Mouse (Mus musculus) forebrain, embryonic 10.5 days (tissue): Measurements from ENCODE around the gene Triap1. TPM values are rescaled to one million over a fixed set of nuclear protein-coding genes. Genes with fewer than 3 reads are reported as not detected.

Experiments
- DNase-seq: peaks from one replicate; pipeline ENCODE4 v3.0.0-alpha.2; 2017; ENCODE audit warnings: low spot score; ENCODE audit errors: extremely low spot score
- H3K27ac ChIP-seq: fragments of 300-500 bp; sonication (generic); 2 replicates; pipeline ENCODE4 v1.5.1; 2016; ENCODE audit warnings: mild to moderate bottlenecking
- H3K27me3 ChIP-seq: fragments of 300-500 bp; sonication (generic); 2 replicates; pipeline ENCODE4 v1.6.1; 2016; ENCODE audit warnings: mild to moderate bottlenecking; ENCODE audit not compliant: poor library complexity, severe bottlenecking
- H3K36me3 ChIP-seq: fragments of 300-500 bp; sonication (generic); replicated peaks from 2 replicates; pipeline ENCODE4 v1.6.1; 2016; ENCODE audit warnings: mild to moderate bottlenecking, moderate library complexity
- H3K4me1 ChIP-seq: fragments of 300-500 bp; sonication (generic); 2 replicates; pipeline ENCODE4 v1.6.1; 2016
- H3K4me3 ChIP-seq: fragments of 300-500 bp; sonication (generic); 2 replicates; pipeline ENCODE4 v1.5.1; 2016; ENCODE audit warnings: mild to moderate bottlenecking, moderate library complexity
- H3K9me3 ChIP-seq: fragments of 300-500 bp; sonication (generic); 2 replicates; pipeline ENCODE4 v1.6.1; 2016; ENCODE audit warnings: mild to moderate bottlenecking, moderate library complexity
- WGBS: fragments of 180-500 bp; shearing (Covaris S2); methylation state at CpG from one replicate; pipeline ENCODE4 v1.1.7; 2016; 5-methylcytosine and 5-hydroxymethylcytosine counted together
- polyA plus RNA-seq: library from polyadenylated mRNA; unstranded; fragments of >200 nt; fragmentation: Nextera tagmentation; extraction: Ambion mirVana; gene quantifications from 2 replicates; pipeline ENCODE4 v1.2.1, GENCODE M21; 2016

The Triap1 gene
- polyA plus RNA-seq, 1 experiment from 2014 or later = 56.6 TPM

GRCm38 (mm10) chr5:115348546-115349224 is 7.7 kb downstream of the Triap1 start, which contains the start of gene Cox6a1:
TSS of gene Cox6a1 (minus strand) at chr5:115348981.
- peaks cover 37% of the 10 kb centered on the region for H3K36me3 ChIP-seq
- peaks cover 5% of the 10 kb centered on the region for H3K9me3 ChIP-seq
- peak; percentile 99 for DNase-seq
- peak within 1 kb of the TSS; percentile 80 for H3K4me3 ChIP-seq
- WGBS = under 1% methylated on average over 74 of the region's 74 CpGs
- no peaks in the 10 kb centered on the region for H3K27me3 ChIP-seq
- H3K27ac ChIP-seq = peak within 1 kb of the TSS; percentile 85
- H3K4me1 ChIP-seq = peaks cover 23% of the 10 kb centered on the region

GRCm38 (mm10) chr5:115349225-115349555 is 8.2 kb downstream of the Triap1 start:
- H3K27me3 ChIP-seq = no peaks in the 10 kb centered on the region
- peaks cover 32% of the 10 kb centered on the region for H3K36me3 ChIP-seq
- peaks cover 23% of the 10 kb centered on the region for H3K4me1 ChIP-seq
- H3K27ac ChIP-seq = peak overlapping the region; percentile 85
- H3K4me3 ChIP-seq = peak overlapping the region; percentile 80
- H3K9me3 ChIP-seq = peaks cover 5% of the 10 kb centered on the region
- under 1% methylated on average over 18 of the region's 18 CpGs for WGBS
- no peak for DNase-seq

GRCm38 (mm10) chr5:115351348-115351747 is 10.3 kb downstream of the Triap1 start:
- 83% methylated on average over 5 of the region's 5 CpGs for WGBS
- Histone ChIP-seq H3K27ac (no peak overlapping the region), H3K27me3 (no peaks in the 10 kb centered on the region), H3K9me3 (peaks cover 5% of the 10 kb centered on the region), H3K36me3 (peaks cover 10% of the 10 kb centered on the region), H3K4me3 (no peak overlapping the region), H3K4me1 (peaks cover 27% of the 10 kb centered on the region)
- DNase-seq = no peak

- Histone ChIP-seq H3K27ac (0 out of 2 replicates have a peak overlapping the region, but pooled peaks have one; percentile 11), H3K36me3 (no peaks in the 10 kb centered on the region)
- 84% methylated on average over 13 of the region's 13 CpGs for whole genome bisulfite sequencing
Observed at GRCm38 (mm10) chr5:115355070-115355469, 14.0 kb downstream of the Triap1 start.

GRCm38 (mm10) chr5:115358872-115359271 is 17.8 kb downstream of the Triap1 start:
- Histone ChIP-seq H3K27ac (peak overlapping the region; percentile 83), H3K4me3 (peak overlapping the region; percentile 14; the same call in 1 of the 2 replicates), H3K27me3 (no peaks in the 10 kb centered on the region; the same call in 1 of the 2 replicates), H3K4me1 (peaks cover 40% of the 10 kb centered on the region), H3K36me3 (no peaks in the 10 kb centered on the region), H3K9me3 (no peaks in the 10 kb centered on the region)
- DNase-seq = peak; percentile 92
- whole genome bisulfite sequencing = 3% methylated on average over 12 of the region's 12 CpGs

More at GRCm38 (mm10) chr5:115355070-115355469, 14.0 kb downstream of the Triap1 start:
- Histone ChIP-seq H3K4me3 (no peak overlapping the region), H3K9me3 (peaks cover 5% of the 10 kb centered on the region), H3K27me3 (no peaks in the 10 kb centered on the region), H3K4me1 (peaks cover 17% of the 10 kb centered on the region)
- no peak for DNase-seq

- 92% methylated on average over 8 of the region's 8 CpGs for WGBS
- H3K27me3 ChIP-seq = no peaks in the 10 kb centered on the region; the same call in 1 of the 2 replicates
- DNase-seq = no peak
Observed at GRCm38 (mm10) chr5:115359438-115359837, 18.4 kb downstream of the Triap1 start.

DNA sequence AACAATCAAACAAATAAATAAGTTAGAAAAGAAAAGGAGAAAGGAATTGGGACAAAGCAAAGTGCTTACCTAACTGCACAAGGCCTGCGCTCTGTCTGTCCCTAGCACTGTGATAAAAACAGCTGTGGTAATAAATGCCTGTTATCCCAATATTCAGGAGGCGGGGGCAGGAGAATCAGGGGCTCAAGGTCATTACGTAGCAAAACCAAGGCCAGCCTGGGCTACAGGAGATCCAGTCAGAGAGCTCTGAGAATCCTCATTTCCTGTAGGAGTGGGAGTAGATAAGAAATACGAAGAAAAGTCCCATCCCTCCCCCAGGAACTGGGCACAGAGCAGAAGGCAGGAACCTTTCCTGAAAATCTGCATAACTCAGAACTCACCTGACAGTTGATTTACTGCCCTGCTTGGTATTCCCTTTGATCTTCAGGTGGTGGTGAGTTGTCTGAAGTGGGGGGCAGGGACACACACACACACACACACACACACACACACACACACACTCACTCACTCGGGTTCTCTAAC is 18.9 kb downstream of the Triap1 start:
- Histone ChIP-seq H3K4me3 (no peak overlapping the region), H3K27ac (peak overlapping the region; percentile 83), H3K9me3 (no peaks in the 10 kb centered on the region), H3K27me3 (no peaks in the 10 kb centered on the region; the same call in 1 of the 2 replicates), H3K4me1 (peaks cover 40% of the 10 kb centered on the region), H3K36me3 (no peaks in the 10 kb centered on the region)
- WGBS = 72% methylated on average over 5 of the region's 5 CpGs
- no peak for DNase-seq

More at GRCm38 (mm10) chr5:115359438-115359837, 18.4 kb downstream of the Triap1 start:
- Histone ChIP-seq H3K36me3 (no peaks in the 10 kb centered on the region), H3K9me3 (no peaks in the 10 kb centered on the region), H3K4me1 (peaks cover 40% of the 10 kb centered on the region), H3K27ac (peak overlapping the region; percentile 83), H3K4me3 (no peak overlapping the region)

DNA sequence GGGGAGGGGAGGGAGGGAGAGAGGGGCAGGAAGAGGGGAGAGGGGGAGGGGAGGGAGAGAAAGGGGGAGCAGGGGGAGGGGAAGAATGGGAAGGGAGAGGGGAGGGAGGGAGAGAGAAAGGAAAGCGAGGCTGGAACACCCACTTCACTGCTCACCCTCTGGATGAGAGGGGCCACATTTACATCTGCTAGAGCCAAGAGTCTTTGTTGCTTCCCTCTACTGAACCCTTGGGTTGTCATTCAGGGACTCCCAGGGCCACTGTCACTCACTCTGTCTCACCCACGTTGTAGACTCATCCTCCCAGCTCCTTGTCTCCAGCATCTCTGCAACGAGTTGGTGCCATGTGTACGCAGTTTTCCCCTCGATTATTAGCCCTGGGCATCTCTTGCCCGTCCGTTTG is 21.2 kb downstream of the Triap1 start:
- DNase-seq = no peak
- Histone ChIP-seq H3K36me3 (no peaks in the 10 kb centered on the region), H3K4me1 (peaks cover 42% of the 10 kb centered on the region), H3K4me3 (no peak overlapping the region), H3K27ac (peak overlapping the region; percentile 72; the same call in 1 of the 2 replicates), H3K27me3 (no peaks in the 10 kb centered on the region; the same call in 1 of the 2 replicates), H3K9me3 (no peaks in the 10 kb centered on the region)
- WGBS = 43% methylated on average over 7 of the region's 7 CpGs

DNA sequence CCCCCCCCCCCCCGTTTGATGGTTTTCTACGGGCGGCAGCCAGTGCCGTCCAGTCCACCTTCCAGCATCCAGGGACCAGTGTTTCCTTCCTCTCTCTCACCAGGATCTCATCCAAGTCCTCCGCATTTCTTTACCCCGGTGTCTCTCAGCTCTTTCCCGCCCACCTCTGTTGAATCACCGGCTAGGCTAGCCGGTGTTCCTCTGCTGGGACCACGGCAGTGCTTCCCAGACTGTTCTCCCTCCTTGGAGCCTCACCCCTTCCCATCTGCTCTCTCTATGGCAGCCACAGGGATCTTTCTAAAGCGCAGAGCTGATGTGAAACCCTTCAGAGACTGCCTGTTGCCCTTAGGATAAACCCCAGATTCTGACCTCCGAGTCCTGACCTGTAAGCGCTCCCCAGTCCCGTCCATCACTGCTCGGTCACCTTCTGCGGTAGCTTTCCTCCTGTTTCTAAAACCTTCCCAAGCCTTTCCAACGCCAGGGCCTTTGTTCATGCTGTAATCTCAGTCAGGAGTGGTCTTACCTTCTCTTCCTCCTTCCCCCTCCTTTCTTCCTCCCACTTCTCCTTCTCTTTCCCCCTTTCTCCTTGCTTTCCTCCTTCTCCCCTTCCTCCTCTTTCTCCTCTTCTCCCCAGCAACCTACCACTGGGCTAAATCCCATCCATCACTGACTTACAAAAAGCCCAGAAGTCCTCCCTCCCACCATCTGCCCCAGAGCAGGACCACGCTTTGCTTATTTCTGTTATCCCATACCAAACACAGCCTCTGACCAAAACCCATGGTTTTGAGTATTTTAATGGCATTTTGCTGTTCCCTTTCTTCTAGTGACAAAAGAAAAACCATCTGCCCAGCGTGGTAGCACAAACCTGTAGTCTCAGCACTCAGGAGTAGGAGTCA is 22.0 kb downstream of the Triap1 start:
- peak overlapping the region; percentile 14; the same call in 1 of the 2 replicates for H3K4me3 ChIP-seq

DNA sequence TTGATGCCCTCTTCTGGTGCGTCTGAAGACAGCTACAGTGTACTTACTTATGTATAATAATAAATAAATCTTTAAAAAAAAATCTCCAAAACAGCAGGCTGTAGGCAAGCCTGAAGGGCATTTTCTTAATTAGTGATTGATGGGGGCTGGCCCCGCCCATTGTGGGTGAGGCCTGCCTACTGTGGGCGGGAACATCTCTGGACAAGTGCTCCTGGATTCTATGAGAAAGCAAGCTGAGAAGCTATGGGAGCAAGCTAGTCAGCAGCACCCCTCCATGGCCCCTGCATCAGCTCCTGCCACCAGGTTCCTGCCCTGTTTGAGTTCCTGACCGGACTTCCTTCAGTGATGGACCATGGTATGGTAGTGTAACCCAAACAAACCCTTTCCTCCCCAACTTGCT is 23.8 kb downstream of the Triap1 start:
- 88% methylated on average over 4 of the region's 4 CpGs for WGBS
- Histone ChIP-seq H3K4me3 (no peak overlapping the region), H3K9me3 (no peaks in the 10 kb centered on the region)

More for the DNA sequence above, 22.0 kb downstream of the Triap1 start:
- peaks cover 42% of the 10 kb centered on the region for H3K4me1 ChIP-seq
- H3K36me3 ChIP-seq = no peaks in the 10 kb centered on the region
- H3K27me3 ChIP-seq = no peaks in the 10 kb centered on the region; the same call in 1 of the 2 replicates
- peak; percentile 26 for DNase-seq
- no peaks in the 10 kb centered on the region for H3K9me3 ChIP-seq
- 26% methylated on average over 19 of the region's 19 CpGs for WGBS
- H3K27ac ChIP-seq = peak overlapping the region; percentile 88

GRCm38 (mm10) chr5:115371736-115372135 is 30.7 kb downstream of the Triap1 start:
- H3K4me3 ChIP-seq = no peak overlapping the region
- no peak for DNase-seq
- H3K9me3 ChIP-seq = 0 out of 2 replicates have a peak, but pooled peaks cover 3% of the 10 kb centered on the region

More for the DNA sequence above, 23.8 kb downstream of the Triap1 start:
- no peaks in the 10 kb centered on the region; the same call in 1 of the 2 replicates for H3K27me3 ChIP-seq
- H3K36me3 ChIP-seq = no peaks in the 10 kb centered on the region
- no peak overlapping the region for H3K27ac ChIP-seq
- H3K4me1 ChIP-seq = peaks cover 33% of the 10 kb centered on the region
- no peak for DNase-seq

More at GRCm38 (mm10) chr5:115371736-115372135, 30.7 kb downstream of the Triap1 start:
- Histone ChIP-seq H3K36me3 (no peaks in the 10 kb centered on the region), H3K4me1 (peaks cover 54% of the 10 kb centered on the region), H3K27me3 (0 out of 2 replicates have a peak, but pooled peaks cover 4% of the 10 kb centered on the region), H3K27ac (peak overlapping the region; percentile 91)
- 57% methylated on average over 9 of the region's 9 CpGs for WGBS
